Mouse (Mus musculus): ENCODE measurements around the gene Vmn2r8. TPM values are rescaled to one million over a fixed set of nuclear protein-coding genes. Genes with fewer than 3 reads are reported as not detected.
"Not testable (repeated sequence)": the region's sequence is repeated elsewhere in the genome, so short reads cannot be mapped to it uniquely, and the experiment has no call there.

Gene Vmn2r8
- not detected in 2 replicates for polyA plus RNA-seq (2012; rRNA removed)

DNA sequence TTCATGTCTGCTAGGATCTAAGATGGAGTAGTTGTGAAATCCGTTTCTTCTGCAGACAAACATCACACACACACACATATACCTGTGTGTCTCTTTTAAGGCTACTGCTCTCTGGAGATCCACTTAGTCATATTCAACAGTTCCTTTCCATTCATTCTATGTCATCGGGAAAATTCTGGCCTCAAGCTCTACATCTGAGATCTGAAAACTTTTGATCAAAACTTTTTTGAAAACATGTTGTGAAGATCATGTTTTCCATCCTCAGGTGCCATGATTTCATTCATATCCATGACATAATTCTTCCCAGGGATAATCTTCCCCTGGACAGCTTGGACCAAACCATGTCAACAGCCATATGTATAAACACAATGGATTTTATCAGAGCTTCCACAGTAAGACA, at the start of gene Vmn2r8:
Gene Vmn2r8, minus strand, starts transcription at position 101 of the 400 bp plus-strand sequence.
- not testable (repeated sequence) for DNase-seq (ENCODE audit: low read depth in 1 of 2, low spot score in 2 of 2); H3K36me3 ChIP-seq (ENCODE audit: control insufficient read depth, insufficient read depth, low read length); H3K4me3 ChIP-seq (ENCODE audit: extremely low read depth, insufficient read depth, insufficient read length); H3K27ac ChIP-seq (ENCODE audit: insufficient read depth, low read length); H3K4me1 ChIP-seq (ENCODE audit: control insufficient read depth, insufficient read depth, insufficient read length); H3K27me3 ChIP-seq (ENCODE audit: control insufficient read depth, insufficient read depth, low read length)
- WGBS, result 74% methylated on average over 2 of the region's 2 CpGs

DNA sequence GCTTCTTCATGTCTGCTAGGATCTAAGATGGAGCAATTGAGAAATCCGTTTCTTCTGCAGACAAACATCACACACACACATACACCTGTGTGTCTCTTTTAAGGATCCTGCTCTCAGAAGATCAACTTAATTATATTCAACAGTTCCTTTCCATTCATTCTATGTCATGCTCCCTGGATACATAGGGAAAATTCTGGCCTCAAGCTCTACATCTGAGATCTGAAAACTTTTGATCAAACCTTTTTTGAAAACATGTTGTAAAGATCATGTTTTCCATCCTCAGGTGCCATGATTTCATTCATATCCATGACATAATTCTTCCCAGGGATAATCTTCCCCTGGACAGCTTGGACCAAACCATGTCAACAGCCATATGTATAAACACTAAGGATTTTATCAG, 43.9 kb upstream of the Vmn2r8 start, which contains the start of gene Vmn2r9:
Gene Vmn2r9, minus strand, starts transcription at position 101 of the 400 bp plus-strand sequence.
- not testable (repeated sequence) for H3K4me1 ChIP-seq (ENCODE audit: control insufficient read depth, insufficient read depth, insufficient read length); H3K36me3 ChIP-seq (ENCODE audit: control insufficient read depth, insufficient read depth, low read length); H3K4me3 ChIP-seq (ENCODE audit: extremely low read depth, insufficient read depth, insufficient read length); H3K27me3 ChIP-seq (ENCODE audit: control insufficient read depth, insufficient read depth, low read length); H3K27ac ChIP-seq (ENCODE audit: insufficient read depth, low read length); DNase-seq (ENCODE audit: low read depth in 1 of 2, low spot score in 2 of 2)
- 61% methylated on average over 1 of the region's 1 CpGs for WGBS

DNA sequence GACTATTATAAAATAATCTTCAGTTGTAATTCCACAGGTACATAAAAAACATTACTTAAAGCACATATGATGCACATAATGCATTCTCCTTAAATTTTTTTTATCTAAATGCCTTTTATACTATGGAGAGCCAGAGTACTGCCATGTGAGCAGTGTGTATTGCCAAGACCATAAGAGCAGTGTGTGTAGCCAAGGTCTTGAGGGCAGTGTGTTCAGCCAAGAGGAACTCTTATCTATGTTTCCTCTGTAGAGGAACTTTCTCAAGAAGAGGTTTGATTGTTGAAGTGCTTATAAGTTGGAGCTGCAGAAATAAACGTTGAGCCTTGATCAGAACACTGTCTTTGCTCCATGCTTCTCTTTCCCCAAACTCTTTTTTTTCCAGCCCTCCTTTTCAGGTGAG, 40.8 kb upstream of the Vmn2r8 start:
- Histone ChIP-seq H3K36me3 (ENCODE audit: control insufficient read depth, insufficient read depth, low read length) (no peaks in the 10 kb centered on the region), H3K27ac (ENCODE audit: insufficient read depth, low read length) (no peak overlapping the region), H3K27me3 (ENCODE audit: control insufficient read depth, insufficient read depth, low read length) (no peaks in the 10 kb centered on the region), H3K4me1 (ENCODE audit: control insufficient read depth, insufficient read depth, insufficient read length) (no peaks in the 10 kb centered on the region), H3K4me3 (ENCODE audit: extremely low read depth, insufficient read depth, insufficient read length) (no peak overlapping the region)
- TF ChIP-seq CTCF (IDR thresholded peaks at IDR 0.05; ENCODE audit: extremely low read depth, insufficient read depth, insufficient read length, insufficient replicate concordance) (no peak), POLR2A (IDR thresholded peaks at IDR 0.05; ENCODE audit: low read depth, low read length) (no peak)
- whole genome bisulfite sequencing, result 30% methylated on average over 1 of the region's 1 CpGs
- no peak for DNase-seq (ENCODE audit: low read depth in 1 of 2, low spot score in 2 of 2)

- Histone ChIP-seq H3K4me1 (ENCODE audit: control insufficient read depth, insufficient read depth, insufficient read length) (no peaks in the 10 kb centered on the region), H3K36me3 (ENCODE audit: control insufficient read depth, insufficient read depth, low read length) (no peaks in the 10 kb centered on the region), H3K27ac (ENCODE audit: insufficient read depth, low read length) (no peak overlapping the region), H3K4me3 (ENCODE audit: extremely low read depth, insufficient read depth, insufficient read length) (no peak overlapping the region), H3K27me3 (ENCODE audit: control insufficient read depth, insufficient read depth, low read length) (no peaks in the 10 kb centered on the region)
- no peak for DNase-seq (ENCODE audit: low read depth in 1 of 2, low spot score in 2 of 2)
- WGBS, result 73% methylated on average over 1 of the region's 1 CpGs
- TF ChIP-seq POLR2A (IDR thresholded peaks at IDR 0.05; ENCODE audit: low read depth, low read length) (no peak), CTCF (IDR thresholded peaks at IDR 0.05; ENCODE audit: extremely low read depth, insufficient read depth, insufficient read length, insufficient replicate concordance) (no peak)
These were observed 27.5 kb upstream of the Vmn2r8 start for GRCm38 (mm10) chr5:108836156-108836555.

DNA sequence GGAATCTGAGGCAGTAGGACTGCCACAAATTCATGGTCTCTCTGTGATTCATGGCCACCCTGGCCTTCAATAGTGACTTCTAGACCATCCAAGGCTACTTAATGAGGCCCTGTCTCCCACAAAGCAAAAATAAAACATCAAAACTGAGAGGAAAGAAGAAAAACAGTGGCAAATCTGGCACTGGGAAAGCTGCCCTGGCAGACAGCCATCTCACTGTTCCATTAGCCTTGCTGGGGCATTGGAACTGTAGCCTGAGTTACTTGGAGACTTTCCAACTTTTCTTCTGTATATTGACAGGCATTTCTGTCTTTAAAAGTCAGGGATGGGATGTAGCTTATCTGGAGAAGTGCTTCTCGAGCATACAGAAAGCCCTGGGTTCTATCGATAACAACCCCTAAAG, 14.6 kb upstream of the Vmn2r8 start:
- H3K4me3 ChIP-seq (ENCODE audit: extremely low read depth, insufficient read depth, insufficient read length), result no peak overlapping the region
- no peaks in the 10 kb centered on the region for H3K4me1 ChIP-seq (ENCODE audit: control insufficient read depth, insufficient read depth, insufficient read length)
- no peaks in the 10 kb centered on the region for H3K27me3 ChIP-seq (ENCODE audit: control insufficient read depth, insufficient read depth, low read length)
- DNase-seq (ENCODE audit: low read depth in 1 of 2, low spot score in 2 of 2), result no peak
- H3K36me3 ChIP-seq (ENCODE audit: control insufficient read depth, insufficient read depth, low read length), result no peaks in the 10 kb centered on the region
- TF ChIP-seq CTCF (IDR thresholded peaks at IDR 0.05; ENCODE audit: extremely low read depth, insufficient read depth, insufficient read length, insufficient replicate concordance) (no peak), POLR2A (IDR thresholded peaks at IDR 0.05; ENCODE audit: low read depth, low read length) (no peak)
- H3K27ac ChIP-seq (ENCODE audit: insufficient read depth, low read length), result no peak overlapping the region
- WGBS, result 91% methylated on average over 2 of the region's 2 CpGs

- no peak for DNase-seq (ENCODE audit: low read depth in 1 of 2, low spot score in 2 of 2)
- no peak overlapping the region for H3K4me3 ChIP-seq (ENCODE audit: extremely low read depth, insufficient read depth, insufficient read length)
These were observed 5.0 kb downstream of the Vmn2r8 start for GRCm38 (mm10) chr5:108803646-108804045.

GRCm38 (mm10) chr5:108795263-108795662, 13.4 kb downstream of the Vmn2r8 start, which contains the start of gene Tmed11:
TSS of gene Tmed11 (minus strand) at chr5:108795363.
- H3K4me3 ChIP-seq (ENCODE audit: extremely low read depth, insufficient read depth, insufficient read length); DNase-seq (ENCODE audit: low read depth in 1 of 2, low spot score in 2 of 2); H3K4me1 ChIP-seq (ENCODE audit: control insufficient read depth, insufficient read depth, insufficient read length); H3K27ac ChIP-seq (ENCODE audit: insufficient read depth, low read length); H3K27me3 ChIP-seq (ENCODE audit: control insufficient read depth, insufficient read depth, low read length); H3K36me3 ChIP-seq (ENCODE audit: control insufficient read depth, insufficient read depth, low read length): not testable (repeated sequence)
- WGBS, result 64% methylated on average over 2 of the region's 2 CpGs

More at GRCm38 (mm10) chr5:108803646-108804045, 5.0 kb downstream of the Vmn2r8 start:
- no peak overlapping the region for H3K27ac ChIP-seq (ENCODE audit: insufficient read depth, low read length)
- H3K4me1 ChIP-seq (ENCODE audit: control insufficient read depth, insufficient read depth, insufficient read length), result no peaks in the 10 kb centered on the region
- TF ChIP-seq CTCF (IDR thresholded peaks at IDR 0.05; ENCODE audit: extremely low read depth, insufficient read depth, insufficient read length, insufficient replicate concordance), result no peak
- no peak for TF ChIP-seq POLR2A (IDR thresholded peaks at IDR 0.05; ENCODE audit: low read depth, low read length)
- H3K36me3 ChIP-seq (ENCODE audit: control insufficient read depth, insufficient read depth, low read length), result no peaks in the 10 kb centered on the region
- WGBS, result 38% methylated on average over 1 of the region's 1 CpGs
- H3K27me3 ChIP-seq (ENCODE audit: control insufficient read depth, insufficient read depth, low read length), result no peaks in the 10 kb centered on the region

GRCm38 (mm10) chr5:108790385-108790784, 18.3 kb downstream of the Vmn2r8 start:
- not testable (repeated sequence) for H3K36me3 ChIP-seq (ENCODE audit: control insufficient read depth, insufficient read depth, low read length); H3K27me3 ChIP-seq (ENCODE audit: control insufficient read depth, insufficient read depth, low read length); H3K27ac ChIP-seq (ENCODE audit: insufficient read depth, low read length); H3K4me3 ChIP-seq (ENCODE audit: extremely low read depth, insufficient read depth, insufficient read length); DNase-seq (ENCODE audit: low read depth in 1 of 2, low spot score in 2 of 2); H3K4me1 ChIP-seq (ENCODE audit: control insufficient read depth, insufficient read depth, insufficient read length)
- 34% methylated on average over 1 of the region's 1 CpGs for WGBS
